Mouse (Mus musculus): Measurements from ENCODE around the gene Vars. TPM values are rescaled to one million over a fixed set of nuclear protein-coding genes. Genes with fewer than 3 reads are reported as not detected.

Gene Vars
- polyA plus RNA-seq, 1 experiment from 2014 or later: 88.4 TPM

DNA sequence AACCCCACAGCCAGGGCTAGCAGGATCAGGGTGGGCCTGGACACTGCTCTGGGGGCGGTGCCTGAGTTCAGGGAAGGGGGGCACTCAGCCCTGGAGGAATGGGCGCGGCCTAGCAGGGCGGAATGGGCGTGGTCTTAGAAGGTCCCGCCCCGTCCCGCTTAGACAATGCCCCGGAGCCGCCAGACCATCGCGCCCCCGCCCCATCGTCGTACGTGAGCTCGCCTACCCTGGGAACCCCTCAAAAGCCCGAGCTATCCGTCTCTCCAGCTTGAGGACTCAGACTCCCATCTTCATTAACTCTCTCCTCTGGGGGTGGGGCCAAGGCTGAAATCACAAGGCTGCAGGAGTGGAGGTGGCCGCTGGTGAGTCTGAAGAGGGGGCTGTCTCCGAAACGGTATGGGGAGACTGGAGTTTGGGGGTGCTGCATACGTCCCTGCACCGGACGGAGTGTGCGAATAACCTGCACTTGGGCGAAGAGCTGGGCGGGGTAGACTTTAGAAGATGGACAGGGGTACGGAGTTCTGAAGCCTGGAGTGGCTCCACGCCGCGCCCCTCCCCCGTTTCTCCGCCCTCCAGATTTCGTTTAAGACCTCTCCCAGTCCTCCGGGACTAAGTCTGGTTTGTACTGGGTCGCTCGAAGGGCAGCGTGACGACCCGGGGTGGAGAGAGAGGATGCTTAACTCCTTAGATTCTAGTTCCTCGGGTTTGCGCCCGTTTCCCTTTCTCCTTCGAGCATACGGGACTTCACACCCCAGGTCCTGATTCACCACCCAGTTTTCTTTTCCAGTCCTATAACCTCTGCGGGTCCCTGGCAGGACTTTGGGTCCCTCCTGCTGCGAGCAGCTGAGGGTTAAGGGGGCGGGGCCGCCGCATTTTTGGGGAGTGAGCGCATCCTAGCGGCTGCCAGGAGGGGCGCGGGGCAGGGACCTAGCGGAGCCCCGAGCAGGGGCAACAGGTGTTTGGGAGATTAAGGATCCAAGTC is 58.4 kb downstream of the Vars start, which contains the start of gene Ddah2:
Gene Ddah2, plus strand, starts transcription at position 125 of the 982 bp plus-strand sequence.
- peaks cover 12% of the 10 kb centered on the region for H3K27me3 ChIP-seq
- under 1% methylated on average over 57 of the region's 57 CpGs for WGBS
- peak within 1 kb of the TSS; percentile 90 for H3K9ac ChIP-seq
- peak within 1 kb of the TSS; percentile 94 for H3K27ac ChIP-seq
- peak within 1 kb of the TSS; percentile 91 for H3K4me2 ChIP-seq
- H3K9me3 ChIP-seq (replicated peaks): no peaks in the 10 kb centered on the region
- peaks cover 32% of the 10 kb centered on the region for H3K4me1 ChIP-seq
- ATAC-seq: peak; percentile 92
- peaks cover 59% of the 10 kb centered on the region for H3K36me3 ChIP-seq (ENCODE audit: poor library complexity, severe bottlenecking)
- H3K4me3 ChIP-seq: peak within 1 kb of the TSS; percentile 79

DNA sequence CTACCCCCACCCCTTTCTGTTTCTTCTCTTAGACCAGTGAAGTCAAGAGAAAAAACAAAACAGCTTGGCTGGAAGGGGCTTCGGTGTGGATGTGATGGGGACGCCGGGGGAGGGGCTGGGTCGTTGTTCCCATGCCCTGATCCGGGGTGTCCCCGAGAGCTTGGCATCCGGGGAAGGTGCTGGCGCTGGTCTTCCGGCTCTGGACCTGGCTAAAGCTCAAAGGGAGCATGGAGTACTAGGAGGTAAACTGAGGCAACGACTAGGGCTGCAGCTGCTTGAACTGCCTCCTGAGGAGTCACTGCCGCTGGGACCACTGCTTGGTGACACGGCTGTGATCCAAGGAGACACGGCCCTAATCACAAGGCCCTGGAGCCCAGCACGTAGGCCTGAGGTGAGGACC is 59.3 kb downstream of the Vars start:
- Histone ChIP-seq H3K9ac (peak overlapping the region; percentile 90), H3K9me3 (replicated peaks) (no peaks in the 10 kb centered on the region), H3K4me2 (peak overlapping the region; percentile 91), H3K36me3 (ENCODE audit: poor library complexity, severe bottlenecking) (peaks cover 53% of the 10 kb centered on the region), H3K27me3 (peaks cover 21% of the 10 kb centered on the region), H3K27ac (peak overlapping the region; percentile 94; the same call in 1 of the 2 replicates), H3K4me1 (peaks cover 40% of the 10 kb centered on the region), H3K4me3 (peak overlapping the region; percentile 79)
- 0 out of 2 replicates have a peak, but pooled peaks have one; percentile 1 for ATAC-seq
- WGBS: 23% methylated on average over 14 of the region's 14 CpGs

DNA sequence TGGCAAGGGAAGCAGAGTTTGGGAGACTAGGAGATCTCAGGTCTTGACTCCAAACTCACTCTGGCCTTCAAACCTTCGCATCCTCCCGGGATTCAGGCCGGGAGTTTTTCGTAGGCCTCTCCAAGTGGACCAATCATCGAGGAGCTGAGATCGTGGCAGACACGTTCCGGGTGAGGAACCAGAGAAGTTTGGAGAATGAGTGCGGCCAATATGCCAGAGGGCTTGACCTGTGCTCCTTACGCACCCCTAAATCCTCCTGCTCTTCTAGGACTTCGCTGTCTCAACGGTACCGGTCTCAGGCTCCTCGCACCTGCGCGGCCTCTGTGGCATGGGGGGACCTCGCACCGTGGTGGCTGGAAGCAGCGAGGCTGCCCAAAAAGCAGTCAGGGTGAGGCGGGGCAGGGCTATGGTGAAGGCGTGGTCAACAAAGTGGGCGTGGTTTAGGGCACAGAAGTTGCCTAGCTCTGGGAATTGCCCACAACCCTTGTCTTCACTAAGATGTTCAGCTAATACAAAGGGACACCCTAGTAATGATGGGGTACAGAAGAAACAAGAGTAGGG is 60.0 kb downstream of the Vars start:
- Histone ChIP-seq H3K27me3 (peaks cover 28% of the 10 kb centered on the region), H3K9me3 (replicated peaks) (no peaks in the 10 kb centered on the region), H3K4me1 (peaks cover 47% of the 10 kb centered on the region), H3K36me3 (ENCODE audit: poor library complexity, severe bottlenecking) (peaks cover 47% of the 10 kb centered on the region), H3K9ac (peak overlapping the region; percentile 90), H3K4me3 (peak overlapping the region; percentile 79), H3K27ac (no peak overlapping the region), H3K4me2 (peak overlapping the region; percentile 91)
- WGBS: 60% methylated on average over 22 of the region's 22 CpGs
- no peak for ATAC-seq

DNA sequence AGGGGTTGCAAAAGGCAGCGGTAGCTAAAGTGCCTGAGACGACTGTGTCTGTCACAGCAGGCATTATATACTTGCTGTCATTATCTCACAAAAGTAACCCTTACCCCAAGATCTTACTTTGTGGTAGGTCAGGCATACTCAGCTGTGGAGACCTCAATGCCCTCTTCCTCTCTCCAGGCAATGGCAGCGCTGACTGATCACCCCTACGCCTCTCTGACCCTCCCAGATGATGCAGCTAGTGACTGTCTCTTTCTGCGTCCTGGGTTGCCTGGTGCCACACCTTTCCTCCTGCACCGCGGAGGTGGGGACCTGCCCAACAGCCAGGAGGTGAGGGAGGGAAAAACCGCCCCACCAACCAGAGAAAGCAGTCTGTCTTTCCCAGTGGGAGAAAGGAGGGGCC is 60.5 kb downstream of the Vars start:
- peak overlapping the region; percentile 79; the same call in 1 of the 2 replicates for H3K4me3 ChIP-seq
- no peaks in the 10 kb centered on the region for H3K9me3 ChIP-seq (replicated peaks)
- 78% methylated on average over 8 of the region's 8 CpGs for WGBS
- no peak for ATAC-seq
- H3K9ac ChIP-seq: peak overlapping the region; percentile 43
- H3K4me2 ChIP-seq: peak overlapping the region; percentile 91; the same call in 1 of the 2 replicates
- H3K27ac ChIP-seq: no peak overlapping the region
- H3K4me1 ChIP-seq: peaks cover 47% of the 10 kb centered on the region
- peaks cover 33% of the 10 kb centered on the region for H3K27me3 ChIP-seq
- peaks cover 42% of the 10 kb centered on the region for H3K36me3 ChIP-seq (ENCODE audit: poor library complexity, severe bottlenecking)

DNA sequence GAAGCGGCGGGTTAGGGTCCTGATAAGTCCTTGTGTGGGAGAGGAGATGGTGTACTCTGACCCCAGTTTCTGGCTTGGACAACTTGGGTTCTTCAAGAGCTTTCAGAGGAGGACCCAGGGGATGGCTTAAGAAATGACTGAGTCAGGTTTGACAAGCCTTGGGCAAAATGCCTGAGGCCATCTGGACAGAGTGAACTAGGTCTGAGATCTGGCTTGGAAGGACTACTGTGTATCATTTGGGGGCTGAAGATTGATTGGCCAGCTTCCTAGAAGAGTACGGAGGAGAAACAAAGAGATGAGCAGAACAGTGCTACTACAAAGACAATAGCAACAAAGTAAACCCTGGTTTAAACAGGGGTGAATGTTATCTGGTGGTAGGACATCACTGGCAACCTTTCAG is 62.7 kb downstream of the Vars start:
- ATAC-seq: no peak
- WGBS: 89% methylated on average over 3 of the region's 3 CpGs
- Histone ChIP-seq H3K4me3 (no peak overlapping the region), H3K9me3 (replicated peaks) (no peaks in the 10 kb centered on the region), H3K27ac (no peak overlapping the region), H3K9ac (no peak overlapping the region), H3K4me1 (peaks cover 44% of the 10 kb centered on the region), H3K27me3 (peaks cover 49% of the 10 kb centered on the region), H3K4me2 (no peak overlapping the region), H3K36me3 (ENCODE audit: poor library complexity, severe bottlenecking) (peaks cover 32% of the 10 kb centered on the region)

DNA sequence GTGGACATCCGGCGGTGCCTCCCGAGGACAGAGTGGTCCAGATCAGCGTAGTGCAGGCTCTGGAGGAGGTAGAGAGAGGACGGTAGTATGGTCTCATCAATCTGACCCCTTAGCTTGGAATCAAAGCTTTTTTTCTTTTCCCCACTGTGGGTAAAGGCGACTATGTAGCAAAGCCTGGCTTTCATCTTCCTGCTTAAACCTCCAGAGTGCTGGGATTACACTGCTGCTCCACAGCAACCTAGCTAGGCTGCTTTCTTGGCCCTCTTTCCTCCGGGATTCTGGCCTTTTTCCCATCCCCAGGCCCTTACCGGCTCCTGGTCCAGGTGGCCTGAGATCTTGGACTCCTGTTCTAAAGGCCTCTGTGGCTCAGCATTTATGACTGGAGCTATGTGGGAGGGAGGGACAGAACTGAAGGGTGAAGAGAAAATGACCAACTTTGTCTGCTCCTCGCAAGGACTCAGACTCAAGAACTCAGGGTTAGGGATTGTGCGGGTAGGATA is 63.6 kb downstream of the Vars start:
- H3K27me3 ChIP-seq: peaks cover 49% of the 10 kb centered on the region
- H3K4me2 ChIP-seq: peak overlapping the region; percentile 57
- peaks cover 40% of the 10 kb centered on the region for H3K4me1 ChIP-seq
- 34% methylated on average over 10 of the region's 10 CpGs for WGBS
- no peak overlapping the region for H3K27ac ChIP-seq
- no peak for ATAC-seq
- H3K36me3 ChIP-seq (ENCODE audit: poor library complexity, severe bottlenecking): peaks cover 32% of the 10 kb centered on the region
- peak overlapping the region; percentile 25; the same call in 1 of the 2 replicates for H3K4me3 ChIP-seq
- peak overlapping the region; percentile 8; the same call in 1 of the 2 replicates for H3K9ac ChIP-seq
- H3K9me3 ChIP-seq (replicated peaks): no peaks in the 10 kb centered on the region

DNA sequence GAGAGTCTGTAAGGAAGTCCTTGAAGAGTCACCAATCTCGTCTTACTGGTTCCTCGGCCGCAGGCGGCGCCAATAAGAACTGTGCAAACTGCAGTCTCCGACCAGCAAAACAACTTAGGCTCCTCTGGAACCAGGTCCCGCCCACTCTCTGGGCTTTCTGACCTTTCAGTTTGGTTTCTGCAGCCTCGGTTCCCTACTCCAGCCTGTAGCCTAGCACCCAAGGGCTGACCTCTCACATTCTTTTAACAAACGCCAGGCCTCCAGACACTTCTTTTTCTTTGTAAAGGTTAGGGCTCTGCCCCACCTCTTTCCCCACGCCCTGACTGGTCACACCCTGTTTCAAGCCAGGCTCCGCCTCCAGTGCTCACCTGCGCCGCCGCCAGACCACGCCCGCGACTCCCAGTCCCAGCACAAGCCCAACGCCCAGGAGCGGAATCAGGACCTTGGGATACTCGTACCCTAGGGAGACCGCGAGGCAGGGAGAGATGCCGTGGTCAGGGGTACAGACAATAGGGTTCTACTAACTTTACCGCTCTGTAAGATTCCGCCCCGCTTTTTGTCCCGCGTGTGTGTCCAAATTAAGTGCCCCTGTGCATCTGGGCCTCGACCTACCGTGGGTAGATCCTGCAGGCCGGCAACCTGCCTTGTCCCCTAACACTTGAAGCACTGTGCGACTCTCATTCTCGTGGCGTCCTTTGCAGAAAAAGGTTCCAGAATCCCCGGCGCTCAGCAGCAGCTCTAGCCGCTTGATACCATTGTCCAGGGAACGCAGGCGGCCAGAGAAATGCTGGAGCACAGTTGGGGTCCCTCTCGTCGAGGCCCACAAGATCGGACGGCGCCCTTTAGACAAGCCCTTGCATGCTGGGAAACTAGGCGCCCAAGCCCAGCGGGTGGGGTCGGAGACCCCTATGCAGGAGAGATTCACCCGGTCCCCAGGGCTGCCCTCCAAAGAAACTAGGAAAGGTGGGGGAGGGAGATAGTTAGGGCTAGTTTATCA is 64.5 kb downstream of the Vars start, which contains the start of gene Ly6g6c:
Gene Ly6g6c, plus strand, starts transcription at position 438 of the 997 bp plus-strand sequence.
- 1% methylated on average over 48 of the region's 48 CpGs for WGBS
- no peak; the same call in 1 of the 2 replicates for ATAC-seq

More for the DNA sequence above, 64.5 kb downstream of the Vars start, which contains the start of gene Ly6g6c:
- Histone ChIP-seq H3K27ac (no peak within 1 kb of the TSS), H3K4me2 (peak within 1 kb of the TSS; percentile 57), H3K4me1 (peaks cover 33% of the 10 kb centered on the region), H3K27me3 (peaks cover 49% of the 10 kb centered on the region), H3K9ac (peak within 1 kb of the TSS; percentile 52), H3K36me3 (ENCODE audit: poor library complexity, severe bottlenecking) (peaks cover 30% of the 10 kb centered on the region), H3K9me3 (replicated peaks) (no peaks in the 10 kb centered on the region), H3K4me3 (peak within 1 kb of the TSS; percentile 25)

Other genes with a start within 250 kb of the Vars start
- gene Cyp21a1, start 196.4 kb upstream of the Vars start, polyA plus RNA-seq (2015; fragmentation: Nextera tagmentation; extraction: Ambion mirVana): not detected in 2 replicates
- 36.6 and 40.0 TPM in 2 replicates for gene Stk19, start 164.0 kb upstream of the Vars start, polyA plus RNA-seq (2015; fragmentation: Nextera tagmentation; extraction: Ambion mirVana)
- gene Dxo, start 164.0 kb upstream of the Vars start, polyA plus RNA-seq (2015; fragmentation: Nextera tagmentation; extraction: Ambion mirVana): 68.6 and 75.7 TPM in 2 replicates
- gene Skiv2l, start 150.8 kb upstream of the Vars start, polyA plus RNA-seq (2015; fragmentation: Nextera tagmentation; extraction: Ambion mirVana): 50.1 and 57.9 TPM in 2 replicates
- gene Nelfe, start 150.6 kb upstream of the Vars start, polyA plus RNA-seq (2015; fragmentation: Nextera tagmentation; extraction: Ambion mirVana): 106 and 109 TPM in 2 replicates
- 1.9 and 2.0 TPM in 2 replicates for gene Cfb, start 138.5 kb upstream of the Vars start, polyA plus RNA-seq (2015; fragmentation: Nextera tagmentation; extraction: Ambion mirVana)
- 7.8 and 9.7 TPM in 2 replicates for gene Zbtb12, start 121.5 kb upstream of the Vars start, polyA plus RNA-seq (2015; fragmentation: Nextera tagmentation; extraction: Ambion mirVana)
- gene Gm20547, start 118.9 kb upstream of the Vars start, polyA plus RNA-seq (2015; fragmentation: Nextera tagmentation; extraction: Ambion mirVana): not detected in 2 replicates
- gene C2, start 102.7 kb upstream of the Vars start, polyA plus RNA-seq (2015; fragmentation: Nextera tagmentation; extraction: Ambion mirVana): 0.74 and 1.4 TPM in 2 replicates
- 97.9 and 107 TPM in 2 replicates for gene Ehmt2, start 102.5 kb upstream of the Vars start, polyA plus RNA-seq (2015; fragmentation: Nextera tagmentation; extraction: Ambion mirVana)
- not detected in 2 replicates for gene Slc44a4, start 86.5 kb upstream of the Vars start, polyA plus RNA-seq (2015; fragmentation: Nextera tagmentation; extraction: Ambion mirVana)
- gene Neu1, start 69.7 kb upstream of the Vars start, polyA plus RNA-seq (2015; fragmentation: Nextera tagmentation; extraction: Ambion mirVana): 18.0 and 18.7 TPM in 2 replicates
- 0.10 and 0.12 TPM in 2 replicates for gene Hspa1b, start 41.7 kb upstream of the Vars start, polyA plus RNA-seq (2015; fragmentation: Nextera tagmentation; extraction: Ambion mirVana)
- gene Gm20481, start 31.1 kb upstream of the Vars start, polyA plus RNA-seq (2015; fragmentation: Nextera tagmentation; extraction: Ambion mirVana): not detected in 2 replicates
- 1.5 and 1.6 TPM in 2 replicates for gene Hspa1a, start 28.8 kb upstream of the Vars start, polyA plus RNA-seq (2015; fragmentation: Nextera tagmentation; extraction: Ambion mirVana)
- gene Hspa1l, start 28.3 kb upstream of the Vars start, polyA plus RNA-seq (2015; fragmentation: Nextera tagmentation; extraction: Ambion mirVana): 1.00 and 1.3 TPM in 2 replicates
- gene Lsm2, start 19.1 kb upstream of the Vars start, polyA plus RNA-seq (2015; fragmentation: Nextera tagmentation; extraction: Ambion mirVana): 203 and 213 TPM in 2 replicates
- gene Vwa7, start 15.6 kb downstream of the Vars start, polyA plus RNA-seq (2015; fragmentation: Nextera tagmentation; extraction: Ambion mirVana): 0.18 and 0.20 TPM in 2 replicates
- 7.2 and 7.8 TPM in 2 replicates for gene Sapcd1, start 27.0 kb downstream of the Vars start, polyA plus RNA-seq (2015; fragmentation: Nextera tagmentation; extraction: Ambion mirVana)
- 4.5 and 5.9 TPM in 2 replicates for gene Msh5, start 45.8 kb downstream of the Vars start, polyA plus RNA-seq (2015; fragmentation: Nextera tagmentation; extraction: Ambion mirVana)
- 141 and 147 TPM in 2 replicates for gene Clic1, start 49.0 kb downstream of the Vars start, polyA plus RNA-seq (2015; fragmentation: Nextera tagmentation; extraction: Ambion mirVana)
- 543 and 566 TPM in 2 replicates for gene Ddah2, start 58.0 kb downstream of the Vars start, polyA plus RNA-seq (2015; fragmentation: Nextera tagmentation; extraction: Ambion mirVana)
- gene Ly6g6c, start 64.4 kb downstream of the Vars start, polyA plus RNA-seq (2015; fragmentation: Nextera tagmentation; extraction: Ambion mirVana): not detected in 2 replicates
- gene Mpig6b, start 65.2 kb downstream of the Vars start, polyA plus RNA-seq (2015; fragmentation: Nextera tagmentation; extraction: Ambion mirVana): 0.29 and 0.56 TPM in 2 replicates
- gene Ly6g6e, start 75.9 kb downstream of the Vars start, polyA plus RNA-seq (2015; fragmentation: Nextera tagmentation; extraction: Ambion mirVana): 1.7 and 2.3 TPM in 2 replicates
- gene Ly6g6d, start 77.1 kb downstream of the Vars start, polyA plus RNA-seq (2015; fragmentation: Nextera tagmentation; extraction: Ambion mirVana): 0.58 and 0.81 TPM in 2 replicates
- gene Ly6g6f, start 84.6 kb downstream of the Vars start, polyA plus RNA-seq (2015; fragmentation: Nextera tagmentation; extraction: Ambion mirVana): 0.25 TPM in 1 of 2 replicates, not detected in the other
- gene Abhd16a, start 88.3 kb downstream of the Vars start, polyA plus RNA-seq (2015; fragmentation: Nextera tagmentation; extraction: Ambion mirVana): 74.9 and 77.6 TPM in 2 replicates
- gene Ly6g5c, start 107.3 kb downstream of the Vars start, polyA plus RNA-seq (2015; fragmentation: Nextera tagmentation; extraction: Ambion mirVana): not detected in 2 replicates
- 1.2 and 1.3 TPM in 2 replicates for gene Ly6g5b, start 114.4 kb downstream of the Vars start, polyA plus RNA-seq (2015; fragmentation: Nextera tagmentation; extraction: Ambion mirVana)
- 32.4 and 33.3 TPM in 2 replicates for gene Gpank1, start 120.5 kb downstream of the Vars start, polyA plus RNA-seq (2015; fragmentation: Nextera tagmentation; extraction: Ambion mirVana)
- 339 and 356 TPM in 2 replicates for gene Csnk2b, start 121.1 kb downstream of the Vars start, polyA plus RNA-seq (2015; fragmentation: Nextera tagmentation; extraction: Ambion mirVana)
- gene D17H6S53E, start 125.4 kb downstream of the Vars start, polyA plus RNA-seq (2015; fragmentation: Nextera tagmentation; extraction: Ambion mirVana): 8.3 and 8.6 TPM in 2 replicates
- gene Apom, start 131.1 kb downstream of the Vars start, polyA plus RNA-seq (2015; fragmentation: Nextera tagmentation; extraction: Ambion mirVana): 0.93 and 0.99 TPM in 2 replicates
- 82.5 and 82.6 TPM in 2 replicates for gene Bag6, start 134.2 kb downstream of the Vars start, polyA plus RNA-seq (2015; fragmentation: Nextera tagmentation; extraction: Ambion mirVana)
- gene Prrc2a, start 163.9 kb downstream of the Vars start, polyA plus RNA-seq (2015; fragmentation: Nextera tagmentation; extraction: Ambion mirVana): 213 TPM in 2 replicates
- gene Aif1, start 175.1 kb downstream of the Vars start, polyA plus RNA-seq (2015; fragmentation: Nextera tagmentation; extraction: Ambion mirVana): 5.6 and 6.0 TPM in 2 replicates
- gene Lst1, start 187.5 kb downstream of the Vars start, polyA plus RNA-seq (2015; fragmentation: Nextera tagmentation; extraction: Ambion mirVana): 3.5 and 4.2 TPM in 2 replicates
- gene Ltb, start 193.5 kb downstream of the Vars start, polyA plus RNA-seq (2015; fragmentation: Nextera tagmentation; extraction: Ambion mirVana): 0.20 TPM in 1 of 2 replicates, not detected in the other
- gene Tnf, start 201.0 kb downstream of the Vars start, polyA plus RNA-seq (2015; fragmentation: Nextera tagmentation; extraction: Ambion mirVana): not detected in 2 replicates
- 0.16 TPM in 1 of 2 replicates, not detected in the other for gene Lta, start 204.4 kb downstream of the Vars start, polyA plus RNA-seq (2015; fragmentation: Nextera tagmentation; extraction: Ambion mirVana)
- gene Gm16181, start 219.8 kb downstream of the Vars start, polyA plus RNA-seq (2015; fragmentation: Nextera tagmentation; extraction: Ambion mirVana): 0.37 and 0.59 TPM in 2 replicates
- gene Atp6v1g2, start 232.7 kb downstream of the Vars start, polyA plus RNA-seq (2015; fragmentation: Nextera tagmentation; extraction: Ambion mirVana): 20.8 and 24.3 TPM in 2 replicates
- gene Nfkbil1, start 234.8 kb downstream of the Vars start, polyA plus RNA-seq (2015; fragmentation: Nextera tagmentation; extraction: Ambion mirVana): 10.5 and 11.2 TPM in 2 replicates
- 592 and 632 TPM in 2 replicates for gene Ddx39b, start 240.8 kb downstream of the Vars start, polyA plus RNA-seq (2015; fragmentation: Nextera tagmentation; extraction: Ambion mirVana)